Mouse (Mus musculus): ENCODE data around the gene Eif3a. TPM values are rescaled to one million over a fixed set of nuclear protein-coding genes. Genes with fewer than 3 reads are reported as not detected.

Eif3a gene
- polyA plus RNA-seq, 1 experiment from 2014 or later, result 184 TPM

GRCm38 (mm10) chr19:60755438-60756191 is 34.8 kb downstream of the Eif3a start, which contains the start of gene Nanos1:
Nanos1 (plus strand) TSS chr19:60755987.
- DNase-seq (ENCODE audit: low spot score) (peak; percentile 90), ATAC-seq (ENCODE audit: low FRiP score) (peak; percentile 95)
- Histone ChIP-seq H3K9me3 (ENCODE audit: control insufficient read depth, low read length) (no peaks in the 10 kb centered on the region), H3K27ac (ENCODE audit: low read depth, low read length) (peak within 1 kb of the TSS; percentile 56; the same call in 1 of the 2 replicates), H3K36me3 (ENCODE audit: control insufficient read depth, insufficient read depth, low read length) (no peaks in the 10 kb centered on the region), H3K27me3 (ENCODE audit: control insufficient read depth, insufficient read depth, low read length) (peaks cover 4% of the 10 kb centered on the region; the same call in 1 of the 2 replicates), H3K4me3 (ENCODE audit: low read depth, low read length) (peak within 1 kb of the TSS; percentile 74), H3K4me2 (replicated peaks; ENCODE audit: low read depth, low read length) (peak within 1 kb of the TSS; percentile 100), H3K4me1 (replicated peaks; ENCODE audit: control insufficient read depth, insufficient read depth, low read length) (no peaks in the 10 kb centered on the region), H3K9ac (ENCODE audit: low read depth, low read length) (peak within 1 kb of the TSS; percentile 65)
- WGBS, result under 1% methylated on average over 52 of the region's 58 CpGs

DNA sequence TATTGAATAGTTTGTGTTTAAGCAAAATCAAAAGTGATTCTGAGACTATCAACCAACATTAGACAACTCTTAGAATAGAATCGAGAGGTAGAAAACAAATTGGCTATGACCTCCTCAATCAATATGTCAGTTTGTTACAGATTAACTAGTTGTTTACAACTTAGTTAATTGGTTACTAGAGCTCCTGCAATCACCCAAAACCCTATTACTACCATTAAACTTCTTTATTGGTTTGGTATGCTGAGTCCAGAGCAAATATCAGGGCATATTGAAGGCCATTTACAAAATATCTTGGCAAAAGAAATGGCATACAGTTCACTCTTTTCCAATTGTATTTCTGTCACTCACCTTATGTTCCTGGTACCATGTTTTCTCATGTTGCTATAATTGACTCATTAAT is 42.7 kb downstream of the Eif3a start:
- 83% methylated on average over 1 of the region's 1 CpGs for WGBS
- no peak for DNase-seq (ENCODE audit: low spot score)

GRCm38 (mm10) chr19:60743767-60744547 is 46.5 kb downstream of the Eif3a start:
- Histone ChIP-seq H3K4me2 (replicated peaks; ENCODE audit: low read depth, low read length) (no peak overlapping the region), H3K9me3 (ENCODE audit: control insufficient read depth, low read length) (no peaks in the 10 kb centered on the region), H3K36me3 (ENCODE audit: control insufficient read depth, insufficient read depth, low read length) (no peaks in the 10 kb centered on the region), H3K27me3 (ENCODE audit: control insufficient read depth, insufficient read depth, low read length) (no peaks in the 10 kb centered on the region), H3K4me3 (ENCODE audit: low read depth, low read length) (no peak overlapping the region), H3K4me1 (replicated peaks; ENCODE audit: control insufficient read depth, insufficient read depth, low read length) (no peaks in the 10 kb centered on the region), H3K9ac (ENCODE audit: low read depth, low read length) (no peak overlapping the region), H3K27ac (ENCODE audit: low read depth, low read length) (no peak overlapping the region)
- ATAC-seq (ENCODE audit: low FRiP score), result no peak
- 85% methylated on average over 5 of the region's 5 CpGs for WGBS
- DNase-seq (ENCODE audit: low spot score), result no peak

More for the DNA sequence above, 42.7 kb downstream of the Eif3a start:
- Histone ChIP-seq H3K9me3 (ENCODE audit: control insufficient read depth, low read length) (no peaks in the 10 kb centered on the region), H3K4me2 (replicated peaks; ENCODE audit: low read depth, low read length) (no peak overlapping the region), H3K4me3 (ENCODE audit: low read depth, low read length) (no peak overlapping the region), H3K9ac (ENCODE audit: low read depth, low read length) (no peak overlapping the region), H3K27me3 (ENCODE audit: control insufficient read depth, insufficient read depth, low read length) (no peaks in the 10 kb centered on the region), H3K36me3 (ENCODE audit: control insufficient read depth, insufficient read depth, low read length) (no peaks in the 10 kb centered on the region), H3K4me1 (replicated peaks; ENCODE audit: control insufficient read depth, insufficient read depth, low read length) (no peaks in the 10 kb centered on the region), H3K27ac (ENCODE audit: low read depth, low read length) (no peak overlapping the region)
- no peak for ATAC-seq (ENCODE audit: low FRiP score)

DNA sequence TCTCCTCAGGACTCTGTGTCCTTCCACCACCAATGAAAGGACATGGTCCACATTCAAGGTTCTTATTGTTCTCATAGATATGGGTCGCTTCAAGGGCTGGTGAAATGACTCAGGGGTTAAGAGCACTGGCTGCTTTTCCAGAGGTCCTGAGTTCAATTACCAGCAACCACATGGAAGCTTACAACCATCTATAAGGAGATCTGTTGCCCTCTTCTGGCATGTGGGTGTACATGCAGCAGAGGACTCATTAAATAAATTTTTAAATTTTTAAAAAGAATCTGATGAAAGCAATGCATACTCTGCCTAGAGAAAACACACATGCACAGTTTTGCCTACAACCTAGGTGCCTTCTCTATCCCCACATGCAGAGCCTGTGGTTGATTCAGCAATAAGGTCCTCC is 49.9 kb downstream of the Eif3a start:
- WGBS, result 62% methylated on average over 1 of the region's 1 CpGs
- H3K9ac ChIP-seq (ENCODE audit: low read depth, low read length), result no peak overlapping the region
- H3K9me3 ChIP-seq (ENCODE audit: control insufficient read depth, low read length), result no peaks in the 10 kb centered on the region
- H3K27me3 ChIP-seq (ENCODE audit: control insufficient read depth, insufficient read depth, low read length), result no peaks in the 10 kb centered on the region
- H3K36me3 ChIP-seq (ENCODE audit: control insufficient read depth, insufficient read depth, low read length), result no peaks in the 10 kb centered on the region
- DNase-seq (ENCODE audit: low spot score) (no peak), ATAC-seq (ENCODE audit: low FRiP score) (no peak)
- no peak overlapping the region for H3K27ac ChIP-seq (ENCODE audit: low read depth, low read length)
- H3K4me3 ChIP-seq (ENCODE audit: low read depth, low read length), result no peak overlapping the region
- H3K4me2 ChIP-seq (replicated peaks; ENCODE audit: low read depth, low read length), result no peak overlapping the region
- no peaks in the 10 kb centered on the region for H3K4me1 ChIP-seq (replicated peaks; ENCODE audit: control insufficient read depth, insufficient read depth, low read length)

DNA sequence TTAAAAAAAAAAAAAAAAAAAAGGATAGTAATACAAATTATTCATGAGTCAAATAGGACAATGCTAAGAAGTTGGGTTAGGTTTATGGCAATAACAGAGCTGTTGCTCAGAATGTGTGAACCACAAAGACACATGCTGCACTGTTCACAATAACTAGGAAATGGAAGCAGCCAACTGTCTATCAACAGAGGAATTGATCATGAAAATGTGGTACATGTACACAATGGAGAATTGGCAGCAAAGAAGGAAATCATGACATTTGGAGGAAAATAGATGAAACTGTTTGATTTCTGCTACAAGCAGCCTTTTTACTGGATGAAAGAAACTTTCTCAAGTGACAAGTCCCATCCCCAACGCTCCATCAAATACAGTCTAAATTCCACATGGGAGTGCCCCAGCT is 58.5 kb downstream of the Eif3a start:
- Histone ChIP-seq H3K27ac (ENCODE audit: low read depth, low read length) (no peak overlapping the region), H3K27me3 (ENCODE audit: control insufficient read depth, insufficient read depth, low read length) (no peaks in the 10 kb centered on the region), H3K4me3 (ENCODE audit: low read depth, low read length) (no peak overlapping the region), H3K9ac (ENCODE audit: low read depth, low read length) (no peak overlapping the region), H3K4me1 (replicated peaks; ENCODE audit: control insufficient read depth, insufficient read depth, low read length) (no peaks in the 10 kb centered on the region), H3K36me3 (ENCODE audit: control insufficient read depth, insufficient read depth, low read length) (no peaks in the 10 kb centered on the region), H3K9me3 (ENCODE audit: control insufficient read depth, low read length) (no peaks in the 10 kb centered on the region), H3K4me2 (replicated peaks; ENCODE audit: low read depth, low read length) (no peak overlapping the region)
- WGBS, result 92% methylated on average over 1 of the region's 1 CpGs
- ATAC-seq (ENCODE audit: low FRiP score), result no peak
- no peak for DNase-seq (ENCODE audit: low spot score)

GRCm38 (mm10) chr19:60731299-60731698 is 59.2 kb downstream of the Eif3a start:
- Histone ChIP-seq H3K4me3 (ENCODE audit: low read depth, low read length) (no peak overlapping the region), H3K36me3 (ENCODE audit: control insufficient read depth, insufficient read depth, low read length) (no peaks in the 10 kb centered on the region), H3K4me1 (replicated peaks; ENCODE audit: control insufficient read depth, insufficient read depth, low read length) (no peaks in the 10 kb centered on the region), H3K9me3 (ENCODE audit: control insufficient read depth, low read length) (no peaks in the 10 kb centered on the region), H3K27ac (ENCODE audit: low read depth, low read length) (no peak overlapping the region), H3K4me2 (replicated peaks; ENCODE audit: low read depth, low read length) (no peak overlapping the region), H3K9ac (ENCODE audit: low read depth, low read length) (no peak overlapping the region), H3K27me3 (ENCODE audit: control insufficient read depth, insufficient read depth, low read length) (no peaks in the 10 kb centered on the region)
- ATAC-seq (ENCODE audit: low FRiP score) (no peak), DNase-seq (ENCODE audit: low spot score) (no peak)
- 84% methylated on average over 1 of the region's 1 CpGs for WGBS

DNA sequence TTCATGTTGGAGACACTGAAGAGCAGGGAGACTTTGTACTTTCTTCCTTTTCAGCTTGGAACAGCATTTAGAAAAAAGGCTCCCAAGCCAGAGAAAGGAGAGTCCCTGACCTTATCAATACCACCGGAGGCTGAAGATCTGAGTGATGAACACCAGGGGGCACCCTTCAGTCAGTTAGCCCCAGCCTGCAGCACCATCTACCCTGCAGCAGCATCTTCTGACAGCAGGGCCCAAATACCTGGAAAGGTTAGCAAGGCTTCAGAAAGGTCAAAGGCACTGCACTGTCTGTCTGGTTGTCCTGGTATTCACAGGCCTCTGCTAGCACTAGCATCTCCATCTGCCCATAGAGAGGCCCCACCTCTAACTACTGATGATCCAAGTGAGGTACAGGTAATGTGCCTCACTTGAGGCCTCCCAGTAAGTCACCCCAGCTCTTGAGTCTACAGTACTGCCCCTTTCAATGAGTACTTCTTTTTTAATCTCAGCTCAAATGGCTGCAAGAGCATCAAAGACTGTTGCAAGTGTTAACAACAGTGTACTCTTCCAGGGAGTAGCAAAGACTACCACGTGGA is 60.1 kb downstream of the Eif3a start:
- Histone ChIP-seq H3K4me3 (ENCODE audit: low read depth, low read length) (no peak overlapping the region), H3K9ac (ENCODE audit: low read depth, low read length) (no peak overlapping the region), H3K4me1 (replicated peaks; ENCODE audit: control insufficient read depth, insufficient read depth, low read length) (no peaks in the 10 kb centered on the region), H3K4me2 (replicated peaks; ENCODE audit: low read depth, low read length) (no peak overlapping the region), H3K27ac (ENCODE audit: low read depth, low read length) (no peak overlapping the region), H3K9me3 (ENCODE audit: control insufficient read depth, low read length) (no peaks in the 10 kb centered on the region), H3K27me3 (ENCODE audit: control insufficient read depth, insufficient read depth, low read length) (no peaks in the 10 kb centered on the region), H3K36me3 (ENCODE audit: control insufficient read depth, insufficient read depth, low read length) (no peaks in the 10 kb centered on the region)
- ATAC-seq (ENCODE audit: low FRiP score) (no peak), DNase-seq (ENCODE audit: low spot score) (peak; percentile 65)
- 62% methylated on average over 2 of the region's 2 CpGs for WGBS

- Histone ChIP-seq H3K4me2 (replicated peaks; ENCODE audit: low read depth, low read length) (no peak overlapping the region), H3K27ac (ENCODE audit: low read depth, low read length) (no peak overlapping the region), H3K9ac (ENCODE audit: low read depth, low read length) (no peak overlapping the region), H3K36me3 (ENCODE audit: control insufficient read depth, insufficient read depth, low read length) (no peaks in the 10 kb centered on the region), H3K9me3 (ENCODE audit: control insufficient read depth, low read length) (no peaks in the 10 kb centered on the region), H3K4me1 (replicated peaks; ENCODE audit: control insufficient read depth, insufficient read depth, low read length) (no peaks in the 10 kb centered on the region), H3K27me3 (ENCODE audit: control insufficient read depth, insufficient read depth, low read length) (no peaks in the 10 kb centered on the region), H3K4me3 (ENCODE audit: low read depth, low read length) (no peak overlapping the region)
- no peak for ATAC-seq (ENCODE audit: low FRiP score)
- no peak for DNase-seq (ENCODE audit: low spot score)
- 96% methylated on average over 2 of the region's 2 CpGs for WGBS
These were observed 74.1 kb downstream of the Eif3a start for GRCm38 (mm10) chr19:60716381-60716780.

Measured in hindbrain, embryonic 11.5 days (tissue).